Mouse (Mus musculus) lung, adult 18-20 months (tissue): ENCODE data around the gene Slc6a6.
A peak's percentile ranks its signal among the peaks of the same experiment; 100 is the strongest.

Experiments
- DNase-seq, 2 experiments: peaks; one replicate each; pipeline ENCODE4 v3.0.0; 2022; ENCODE audit warnings: mixed read lengths in 2 of 2

Slc6a6 gene

GRCm38 (mm10) chr6:91728939-91729619 lies 45.2 kb downstream of the Slc6a6 start:
- DNase-seq: no peak

- peak; percentile 78 to 80 for DNase-seq
These were observed 45.8 kb downstream of the Slc6a6 start for GRCm38 (mm10) chr6:91729677-91730127.

GRCm38 (mm10) chr6:91732138-91732537 lies 48.3 kb downstream of the Slc6a6 start:
- no peak for DNase-seq

- DNase-seq: peak; percentile 86 to 92
These were observed 52.6 kb downstream of the Slc6a6 start for GRCm38 (mm10) chr6:91736471-91736870.

GRCm38 (mm10) chr6:91737451-91737850 lies 53.6 kb downstream of the Slc6a6 start:
- DNase-seq: no peak

- DNase-seq: peak; percentile 68 to 80
These were observed 54.2 kb downstream of the Slc6a6 start for GRCm38 (mm10) chr6:91738058-91738457.

- DNase-seq: peak; percentile 44 to 50
These were observed 57.2 kb downstream of the Slc6a6 start for GRCm38 (mm10) chr6:91741046-91741445.

- DNase-seq: no peak
These were observed 58.6 kb downstream of the Slc6a6 start for GRCm38 (mm10) chr6:91742466-91742865.

GRCm38 (mm10) chr6:91742995-91743394 lies 59.1 kb downstream of the Slc6a6 start:
- no peak for DNase-seq

- no peak for DNase-seq
These were observed 60.0 kb downstream of the Slc6a6 start for GRCm38 (mm10) chr6:91743886-91744285.

GRCm38 (mm10) chr6:91745246-91745645 lies 61.4 kb downstream of the Slc6a6 start:
- no peak for DNase-seq

- no peak for DNase-seq
These were observed 62.2 kb downstream of the Slc6a6 start for GRCm38 (mm10) chr6:91745947-91746582.

GRCm38 (mm10) chr6:91746776-91747175 lies 62.9 kb downstream of the Slc6a6 start:
- no peak for DNase-seq

- no peak for DNase-seq
These were observed 67.1 kb downstream of the Slc6a6 start for GRCm38 (mm10) chr6:91750976-91751375.

- DNase-seq: no peak
These were observed 69.0 kb downstream of the Slc6a6 start for GRCm38 (mm10) chr6:91752884-91753283.

GRCm38 (mm10) chr6:91754098-91754497 lies 70.2 kb downstream of the Slc6a6 start:
- DNase-seq: no peak

- no peak for DNase-seq
These were observed 71.0 kb downstream of the Slc6a6 start for GRCm38 (mm10) chr6:91754845-91755244.

GRCm38 (mm10) chr6:91762051-91762742 lies 78.3 kb downstream of the Slc6a6 start:
- DNase-seq: no peak

GRCm38 (mm10) chr6:91767550-91767949 lies 83.7 kb downstream of the Slc6a6 start:
- DNase-seq: no peak

- no peak for DNase-seq
These were observed 90.1 kb downstream of the Slc6a6 start for GRCm38 (mm10) chr6:91773951-91774350.

- peak; percentile 20 to 23 for DNase-seq
These were observed 92.7 kb downstream of the Slc6a6 start for GRCm38 (mm10) chr6:91776543-91776942.

- no peak for DNase-seq
These were observed 95.4 kb downstream of the Slc6a6 start for GRCm38 (mm10) chr6:91779206-91779605.

- DNase-seq: no peak
These were observed 101.2 kb downstream of the Slc6a6 start for GRCm38 (mm10) chr6:91785018-91785417.

- DNase-seq: no peak
These were observed 104.5 kb downstream of the Slc6a6 start for GRCm38 (mm10) chr6:91788311-91788798.
